Mouse (Mus musculus) midbrain, postnatal 0 days (tissue): ENCODE results near the gene Drosha. TPM values are rescaled to one million over a fixed set of nuclear protein-coding genes. Genes with fewer than 3 reads are reported as not detected.

Experiments
- ATAC-seq: fragments of 200-750 bp; cut with Nextera tagmentation; 2 replicates; pipeline ENCODE4 v1.8.0; 2017; ENCODE audit warnings: moderate number of reproducible peaks, mild to moderate bottlenecking, moderate TSS enrichment, moderate library complexity; ENCODE audit not compliant: low FRiP score
- DNase-seq: peaks from one replicate; pipeline ENCODE4 v3.0.0-alpha.2; 2015; ENCODE audit warnings: low spot score
- H3K27ac ChIP-seq: fragments of 300-500 bp; sonication (generic); 2 replicates; pipeline ENCODE4 v1.5.1; 2014; ENCODE audit warnings: low read depth, mild to moderate bottlenecking, low read length, mixed read lengths
- H3K27me3 ChIP-seq: fragments of 300-500 bp; sonication (generic); 2 replicates; pipeline ENCODE4 v1.6.1; 2014; ENCODE audit warnings: low read length, control low read depth, mixed read lengths; ENCODE audit not compliant: insufficient read depth
- H3K36me3 ChIP-seq: fragments of 300-500 bp; sonication (generic); 2 replicates; pipeline ENCODE4 v1.6.1; 2014; ENCODE audit warnings: low read length, control low read depth, mixed read lengths; ENCODE audit not compliant: insufficient read depth
- H3K4me1 ChIP-seq: fragments of 300-500 bp; sonication (generic); 2 replicates; pipeline ENCODE4 v1.6.1; 2014; ENCODE audit warnings: mild to moderate bottlenecking, control low read depth, antibody characterized with exemption, low read length, mixed read lengths; ENCODE audit not compliant: insufficient read depth
- H3K4me2 ChIP-seq: fragments of 300-500 bp; sonication (generic); 2 replicates; pipeline ENCODE4 v1.6.1; 2014; ENCODE audit warnings: low read depth, mild to moderate bottlenecking, low read length, mixed read lengths; ENCODE audit not compliant: poor library complexity, severe bottlenecking
- H3K4me3 ChIP-seq: fragments of 300-500 bp; sonication (generic); 2 replicates; pipeline ENCODE4 v1.5.1; 2014; ENCODE audit warnings: low read depth, mild to moderate bottlenecking, low read length, moderate library complexity
- H3K9ac ChIP-seq: fragments of 300-500 bp; sonication (generic); replicated peaks from 2 replicates; pipeline ENCODE4 v1.6.1; 2014; ENCODE audit warnings: mild to moderate bottlenecking, low read length, moderate library complexity, mixed read lengths; ENCODE audit not compliant: poor library complexity, severe bottlenecking
- H3K9me3 ChIP-seq: fragments of 300-500 bp; sonication (generic); 2 replicates; pipeline ENCODE4 v1.6.1; 2016; ENCODE audit warnings: low read length, control low read depth
- CTCF ChIP-seq: IDR thresholded peaks from 2 replicates; pipeline ENCODE4 v1.5.1; 2016; ENCODE audit warnings: antibody characterized with exemption, mild to moderate bottlenecking
- WGBS: fragments of 180-500 bp; shearing (Covaris S2); extraction: QIAGEN DNeasy Blood & Tissue Kit; methylation state at CpG from one replicate; pipeline ENCODE4 v1.1.7; 2014; 5-methylcytosine and 5-hydroxymethylcytosine counted together
- polyA plus RNA-seq: library from polyadenylated mRNA; unstranded; fragments of >200 nt; fragmentation: Nextera tagmentation; extraction: Ambion mirVana; gene quantifications from 2 replicates; pipeline ENCODE4 v1.2.1, GENCODE M21; 2015
- total RNA-seq: library from RNA; depleted of rRNA; stranded (reverse); fragments of >200 nt; gene quantifications from 2 replicates; pipeline ENCODE4 v1.2.3, GENCODE M21; 2014

Gene Drosha
- total and polyA plus RNA-seq, 2 experiments from 2014 or later, result 41.5 to 44.8 TPM

GRCm38 (mm10) chr15:12840737-12841136 lies 16.1 kb downstream of the Drosha start:
- Histone ChIP-seq H3K9ac (no peak overlapping the region), H3K4me1 (no peaks in the 10 kb centered on the region), H3K36me3 (peaks cover 56% of the 10 kb centered on the region), H3K9me3 (no peaks in the 10 kb centered on the region), H3K27me3 (no peaks in the 10 kb centered on the region), H3K4me2 (no peak overlapping the region), H3K27ac (no peak overlapping the region), H3K4me3 (no peak overlapping the region)
- no peak for DNase-seq
- 96% methylated on average over 11 of the region's 11 CpGs for WGBS
- TF ChIP-seq CTCF, result no peak
- no peak for ATAC-seq

- peak; percentile 18; the same call in 1 of the 2 replicates for TF ChIP-seq CTCF
- no peak overlapping the region for H3K4me2 ChIP-seq
- WGBS, result 81% methylated on average over 7 of the region's 7 CpGs
- no peaks in the 10 kb centered on the region for H3K27me3 ChIP-seq
- no peaks in the 10 kb centered on the region for H3K4me1 ChIP-seq
- no peaks in the 10 kb centered on the region for H3K9me3 ChIP-seq
- H3K9ac ChIP-seq, result no peak overlapping the region
- H3K4me3 ChIP-seq, result no peak overlapping the region
- DNase-seq (no peak), ATAC-seq (no peak)
- H3K36me3 ChIP-seq, result peaks cover 52% of the 10 kb centered on the region
- H3K27ac ChIP-seq, result no peak overlapping the region
Measured at GRCm38 (mm10) chr15:12842833-12843232, 18.2 kb downstream of the Drosha start.

GRCm38 (mm10) chr15:12848196-12848975 lies 23.8 kb downstream of the Drosha start:
- no peak for TF ChIP-seq CTCF
- Histone ChIP-seq H3K36me3 (peaks cover 54% of the 10 kb centered on the region), H3K27me3 (no peaks in the 10 kb centered on the region), H3K4me2 (no peak overlapping the region), H3K9me3 (no peaks in the 10 kb centered on the region), H3K9ac (no peak overlapping the region), H3K4me3 (no peak overlapping the region), H3K4me1 (no peaks in the 10 kb centered on the region), H3K27ac (no peak overlapping the region)
- ATAC-seq, result no peak
- 91% methylated on average over 11 of the region's 11 CpGs for WGBS
- DNase-seq, result no peak

GRCm38 (mm10) chr15:12849373-12849772 lies 24.8 kb downstream of the Drosha start:
- no peak overlapping the region for H3K9ac ChIP-seq
- no peak overlapping the region for H3K27ac ChIP-seq
- no peaks in the 10 kb centered on the region for H3K4me1 ChIP-seq
- peak; percentile 56 for TF ChIP-seq CTCF
- H3K36me3 ChIP-seq, result peaks cover 57% of the 10 kb centered on the region
- no peaks in the 10 kb centered on the region for H3K9me3 ChIP-seq
- WGBS, result 88% methylated on average over 4 of the region's 4 CpGs
- H3K4me3 ChIP-seq, result no peak overlapping the region
- no peak overlapping the region for H3K4me2 ChIP-seq
- no peaks in the 10 kb centered on the region for H3K27me3 ChIP-seq
- ATAC-seq (no peak), DNase-seq (no peak)

- no peak for TF ChIP-seq CTCF
- Histone ChIP-seq H3K9ac (no peak overlapping the region), H3K36me3 (peaks cover 59% of the 10 kb centered on the region), H3K4me2 (no peak overlapping the region), H3K27me3 (no peaks in the 10 kb centered on the region), H3K9me3 (no peaks in the 10 kb centered on the region), H3K4me3 (no peak overlapping the region), H3K4me1 (no peaks in the 10 kb centered on the region), H3K27ac (no peak overlapping the region)
- 97% methylated on average over 8 of the region's 8 CpGs for WGBS
- no peak for DNase-seq
- no peak for ATAC-seq
Measured at GRCm38 (mm10) chr15:12853471-12853870, 28.9 kb downstream of the Drosha start.

- no peak overlapping the region for H3K4me3 ChIP-seq
- no peak overlapping the region for H3K27ac ChIP-seq
- H3K27me3 ChIP-seq, result no peaks in the 10 kb centered on the region
- ATAC-seq (no peak), DNase-seq (no peak)
- no peak for TF ChIP-seq CTCF
- H3K9ac ChIP-seq, result no peak overlapping the region
- H3K4me2 ChIP-seq, result no peak overlapping the region
- no peaks in the 10 kb centered on the region for H3K4me1 ChIP-seq
- peaks cover 53% of the 10 kb centered on the region for H3K36me3 ChIP-seq
- no peaks in the 10 kb centered on the region for H3K9me3 ChIP-seq
- over 99% methylated on average over 6 of the region's 6 CpGs for whole genome bisulfite sequencing
Measured at GRCm38 (mm10) chr15:12856780-12857179, 32.2 kb downstream of the Drosha start.
